Mouse (Mus musculus) cortical plate, adult 2 months (tissue): ENCODE measurements around the gene Slc16a7. TPM values are rescaled to one million over a fixed set of nuclear protein-coding genes. Genes with fewer than 3 reads are reported as not detected.

ENCODE experiments used
- H3K27ac ChIP-seq: fragments of 200-500 bp; 2 replicates; pipeline ENCODE4 v1.5.1; 2012; ENCODE audit warnings: low read length, control low read depth, inconsistent platforms; ENCODE audit not compliant: insufficient read depth
- H3K4me1 ChIP-seq: fragments of 200-500 bp; 2 replicates; pipeline ENCODE4 v1.6.1; 2011; ENCODE audit warnings: low read length; ENCODE audit not compliant: control insufficient read depth, insufficient read depth
- H3K4me3 ChIP-seq: fragments of 200-500 bp; 2 replicates; pipeline ENCODE4 v1.5.1; 2011; ENCODE audit warnings: mild to moderate bottlenecking, low read length, control low read depth; ENCODE audit not compliant: insufficient read depth
- CTCF ChIP-seq: fragments of 200-500 bp; IDR thresholded peaks from 2 replicates; pipeline ENCODE4 v1.5.1; 2011; ENCODE audit warnings: mild to moderate bottlenecking, control low read depth, low read length; ENCODE audit not compliant: insufficient read depth; ENCODE audit errors: extremely low read depth
- POLR2A ChIP-seq: fragments of 200-500 bp; IDR thresholded peaks from 2 replicates; pipeline ENCODE4 v1.6.1; 2011; ENCODE audit warnings: mild to moderate bottlenecking, low read length, control low read depth; ENCODE audit not compliant: insufficient read depth; ENCODE audit errors: extremely low read depth
- polyA plus RNA-seq: library from polyadenylated mRNA; depleted of rRNA; stranded (reverse); fragments of >200 nt; gene quantifications from 2 replicates; pipeline ENCODE4 v1.2.3, GENCODE M21; 2012

Gene Slc16a7
- polyA plus RNA-seq, 1 experiment = 18.4 TPM

GRCm38 (mm10) chr10:125187544-125187943 lies 201.7 kb downstream of the Slc16a7 start:
- Histone ChIP-seq H3K27ac (no peak overlapping the region), H3K4me1 (no peaks in the 10 kb centered on the region), H3K4me3 (no peak overlapping the region)
- TF ChIP-seq CTCF = no peak
- TF ChIP-seq POLR2A = no peak

- Histone ChIP-seq H3K27ac (no peak overlapping the region), H3K4me3 (no peak overlapping the region), H3K4me1 (no peaks in the 10 kb centered on the region)
- TF ChIP-seq CTCF = no peak
- TF ChIP-seq POLR2A = no peak
Observed at GRCm38 (mm10) chr10:125185387-125185786, 203.9 kb downstream of the Slc16a7 start.

GRCm38 (mm10) chr10:125184146-125184545 lies 205.1 kb downstream of the Slc16a7 start:
- TF ChIP-seq CTCF = no peak
- no peak for TF ChIP-seq POLR2A
- Histone ChIP-seq H3K4me1 (no peaks in the 10 kb centered on the region), H3K27ac (no peak overlapping the region), H3K4me3 (no peak overlapping the region)

- Histone ChIP-seq H3K27ac (no peak overlapping the region), H3K4me3 (no peak overlapping the region), H3K4me1 (no peaks in the 10 kb centered on the region)
- TF ChIP-seq CTCF (no peak), POLR2A (no peak)
Observed at GRCm38 (mm10) chr10:125182545-125182944, 206.7 kb downstream of the Slc16a7 start.

- Histone ChIP-seq H3K4me1 (peaks cover 5% of the 10 kb centered on the region; the same call in 1 of the 2 replicates), H3K27ac (no peak overlapping the region), H3K4me3 (no peak overlapping the region)
- no peak for TF ChIP-seq POLR2A
- TF ChIP-seq CTCF = no peak
Observed at GRCm38 (mm10) chr10:125177782-125178181, 211.5 kb downstream of the Slc16a7 start.

GRCm38 (mm10) chr10:125175013-125175650 lies 214.1 kb downstream of the Slc16a7 start:
- TF ChIP-seq CTCF (no peak), POLR2A (no peak)
- Histone ChIP-seq H3K4me1 (peaks cover 5% of the 10 kb centered on the region; the same call in 1 of the 2 replicates), H3K4me3 (no peak overlapping the region), H3K27ac (no peak overlapping the region)

- TF ChIP-seq CTCF = no peak
- TF ChIP-seq POLR2A = no peak
- Histone ChIP-seq H3K4me3 (no peak overlapping the region), H3K27ac (no peak overlapping the region), H3K4me1 (0 out of 2 replicates have a peak, but pooled peaks cover 2% of the 10 kb centered on the region)
Observed at GRCm38 (mm10) chr10:125171625-125172024, 217.6 kb downstream of the Slc16a7 start.

- Histone ChIP-seq H3K4me3 (no peak overlapping the region), H3K27ac (no peak overlapping the region), H3K4me1 (0 out of 2 replicates have a peak, but pooled peaks cover 2% of the 10 kb centered on the region)
- TF ChIP-seq CTCF (no peak), POLR2A (no peak)
Observed at GRCm38 (mm10) chr10:125171154-125171553, 218.1 kb downstream of the Slc16a7 start.
